Mouse (Mus musculus) stomach, postnatal 0 days (tissue): ENCODE results near the gene Zbtb43.

Source experiments
- CTCF ChIP-seq: IDR thresholded peaks from 2 replicates; pipeline ENCODE4 v1.5.1; 2016; ENCODE audit warnings: antibody characterized with exemption, low read depth, mild to moderate bottlenecking, moderate library complexity
- EP300 ChIP-seq: optimal IDR thresholded peaks from 2 replicates; pipeline ENCODE3; 2016; ENCODE audit warnings: antibody characterized with exemption

DNA sequence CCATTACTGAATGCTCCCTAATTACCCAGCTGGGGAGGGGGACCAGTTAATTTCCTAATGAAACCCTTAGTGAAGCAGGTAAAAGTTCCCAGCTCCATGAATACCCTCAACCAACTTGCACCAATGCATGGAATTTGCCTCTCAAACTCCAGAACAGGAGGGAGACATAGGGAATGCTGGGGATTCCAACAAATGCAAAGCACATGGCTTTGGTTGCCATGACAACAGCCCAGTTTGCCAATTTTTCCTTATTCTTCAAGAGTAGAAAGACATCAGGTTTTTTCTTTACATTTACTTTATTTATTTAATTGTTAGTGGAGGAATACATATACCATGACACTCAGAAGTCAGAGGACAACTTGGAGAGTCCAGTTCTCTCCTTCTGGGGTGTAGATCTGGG lies 7.6 kb upstream of the Zbtb43 start:
- no peak for TF ChIP-seq CTCF
- no peak for TF ChIP-seq EP300
